Mouse (Mus musculus) T-cell, adult 2 months (primary cell): Measurements from ENCODE around the gene Bfsp2.
A peak's percentile ranks its signal among the peaks of the same experiment; 100 is the strongest.
"Not testable (repeated sequence)": the region's sequence is repeated elsewhere in the genome, so short reads cannot be mapped to it uniquely, and the experiment has no call there.

Experiments
- DNase-seq: peaks from one replicate; pipeline ENCODE4 v3.0.0; 2022; ENCODE audit warnings: low spot score

Bfsp2 gene

DNA sequence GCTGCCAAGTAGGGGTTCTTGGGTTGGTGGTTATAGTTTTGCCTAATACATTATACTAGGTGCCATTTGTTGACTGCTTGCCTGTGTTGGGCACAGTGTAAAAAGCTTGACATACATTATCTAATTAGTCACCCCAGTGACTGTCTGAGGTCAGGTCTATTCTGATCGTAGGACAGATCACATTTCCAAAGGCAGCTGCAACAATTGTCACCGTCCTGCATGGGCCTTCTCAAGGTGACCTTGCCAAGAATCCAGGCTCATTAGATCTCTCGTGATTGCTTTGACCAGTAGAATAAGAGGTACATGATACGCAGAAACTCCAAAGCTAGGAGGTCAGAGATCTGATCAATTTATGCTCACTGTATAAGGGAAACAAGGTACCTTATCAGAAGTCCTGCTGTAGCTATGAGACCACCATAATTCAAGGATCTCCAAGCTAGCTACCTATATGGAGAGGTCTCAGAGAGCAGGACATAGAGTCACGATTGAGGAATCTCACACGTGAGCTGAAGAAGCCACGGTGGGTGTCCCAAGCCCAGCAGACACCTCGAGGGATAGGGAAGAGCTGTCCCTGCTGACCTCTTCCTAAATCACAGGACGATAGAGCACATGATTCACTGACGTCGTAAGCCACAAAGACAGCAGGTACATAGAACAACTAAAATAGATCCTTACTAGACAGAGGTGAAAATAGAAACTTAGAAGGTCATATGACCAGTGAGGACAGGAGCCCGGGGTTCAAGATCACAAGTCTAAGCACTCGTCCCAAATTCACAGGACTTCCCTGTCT is 49.6 kb downstream of the Bfsp2 start:
- DNase-seq, result no peak

DNA sequence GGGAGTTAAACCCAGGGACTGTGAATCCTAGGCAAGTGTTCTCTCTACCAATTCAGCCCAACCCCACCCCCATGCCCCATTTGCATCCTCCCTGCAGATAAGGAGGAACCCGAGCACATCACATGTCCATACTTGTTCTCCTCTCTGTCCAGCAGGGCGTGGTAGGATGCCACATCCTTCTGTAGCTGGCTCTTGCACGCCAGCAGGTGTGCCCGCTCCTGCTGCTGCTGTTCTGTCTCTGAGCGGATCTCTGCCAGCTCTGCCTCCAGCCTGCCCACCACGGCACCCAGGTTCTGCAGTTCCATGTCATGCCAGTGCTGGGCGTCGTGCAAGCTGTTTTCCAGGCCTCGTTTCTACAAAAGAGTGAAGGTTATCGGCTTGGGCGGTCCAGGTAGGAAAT is 53.8 kb downstream of the Bfsp2 start:
- peak; percentile 41 for DNase-seq

DNA sequence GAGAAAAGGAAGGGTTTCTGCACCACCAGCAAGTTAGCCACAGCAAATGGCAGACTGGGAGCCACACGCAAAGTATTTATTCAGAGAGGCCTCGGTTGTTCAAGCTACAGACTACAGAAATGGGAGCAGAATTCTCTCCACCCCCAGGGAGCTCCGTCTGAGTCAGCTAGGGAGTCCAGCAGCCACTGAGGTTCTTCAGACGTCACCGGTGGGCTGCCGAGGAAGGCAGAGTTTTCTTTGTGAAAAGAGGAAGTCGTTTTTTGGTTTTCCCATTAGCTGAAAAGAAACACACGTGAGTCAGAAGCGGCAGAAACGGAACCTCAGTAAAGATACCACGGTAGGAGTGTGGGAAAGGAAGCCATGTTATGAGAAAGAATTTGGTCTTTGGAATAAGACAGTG is 55.4 kb downstream of the Bfsp2 start:
- DNase-seq, result peak; percentile 71

DNA sequence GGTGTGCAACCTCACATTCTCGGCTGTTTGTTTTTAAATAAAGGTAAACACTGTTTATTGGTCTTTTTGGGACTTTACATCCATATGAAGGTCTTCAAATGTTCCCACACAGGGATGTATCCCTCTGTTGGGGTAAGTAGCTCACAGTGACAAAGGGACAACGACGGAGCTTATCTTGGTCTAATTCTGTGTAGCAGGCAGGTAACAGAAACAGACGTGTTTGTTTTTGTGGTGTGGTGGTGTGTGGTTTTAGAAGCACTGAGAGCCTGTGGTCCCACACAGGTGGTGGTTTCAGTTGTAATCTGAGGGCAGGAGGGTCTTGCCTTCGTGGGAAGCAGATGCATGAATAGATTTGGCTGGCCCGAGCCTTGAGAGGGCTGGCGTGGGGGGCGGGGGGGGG is 56.3 kb downstream of the Bfsp2 start:
- peak; percentile 37 for DNase-seq

DNA sequence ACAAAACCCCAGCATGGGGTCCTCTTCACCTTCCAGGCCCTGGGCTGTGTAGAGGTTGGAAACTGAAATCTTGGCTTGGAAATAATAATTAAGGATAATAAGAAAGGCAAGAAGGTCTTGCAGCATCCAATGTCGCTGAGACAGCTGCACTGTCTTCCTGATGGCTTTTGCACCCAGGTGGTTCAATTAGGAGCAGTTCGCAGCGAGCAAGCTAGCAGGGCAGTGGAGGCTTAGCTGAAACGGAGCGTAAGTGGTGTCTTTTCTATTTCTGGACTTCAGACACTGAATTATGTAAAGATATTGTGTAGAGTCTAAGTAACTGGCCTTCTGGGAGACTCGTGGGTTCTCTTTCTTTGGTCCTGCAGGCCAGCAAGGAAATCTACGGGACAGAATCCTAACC is 56.8 kb downstream of the Bfsp2 start:
- DNase-seq, result no peak

DNA sequence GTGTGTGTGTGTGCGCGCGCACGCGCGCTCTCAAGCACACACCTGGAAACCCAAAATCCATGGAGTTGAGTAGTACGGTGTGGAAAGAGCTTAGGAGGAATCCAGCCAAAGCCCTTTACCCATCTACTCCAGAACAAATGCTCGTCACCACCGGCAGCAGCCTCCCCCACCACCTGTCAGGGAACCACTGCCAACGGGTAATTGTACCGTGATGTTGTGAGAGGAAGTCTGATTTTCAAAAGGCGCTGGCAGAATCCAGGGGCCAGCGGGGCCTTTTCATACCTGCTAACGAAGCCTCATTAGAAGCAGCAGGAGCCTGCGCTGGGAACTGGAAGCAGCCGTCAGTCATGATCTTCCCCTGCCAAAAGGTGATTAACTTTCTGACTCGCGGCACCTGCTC is 57.4 kb downstream of the Bfsp2 start:
- no peak for DNase-seq

DNA sequence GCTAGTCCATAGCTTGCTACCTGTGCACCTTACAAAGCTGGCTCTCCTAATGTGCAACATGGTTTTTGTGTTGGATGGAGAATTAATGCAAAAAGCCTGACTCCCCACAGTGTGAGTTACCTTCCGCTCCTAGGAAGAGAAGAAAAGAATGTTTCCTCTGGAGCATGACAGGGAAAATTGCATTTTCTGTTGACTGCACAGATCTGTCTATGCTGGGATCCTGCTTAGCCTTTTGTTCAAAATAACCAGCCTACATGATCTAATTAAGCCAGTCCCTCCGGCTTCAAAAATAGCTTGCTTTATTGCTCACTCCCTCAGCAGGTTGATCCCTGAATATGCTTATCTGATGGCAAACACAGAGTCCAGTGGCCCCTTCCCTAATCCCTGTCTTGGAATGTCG is 59.4 kb downstream of the Bfsp2 start:
- no peak for DNase-seq

DNA sequence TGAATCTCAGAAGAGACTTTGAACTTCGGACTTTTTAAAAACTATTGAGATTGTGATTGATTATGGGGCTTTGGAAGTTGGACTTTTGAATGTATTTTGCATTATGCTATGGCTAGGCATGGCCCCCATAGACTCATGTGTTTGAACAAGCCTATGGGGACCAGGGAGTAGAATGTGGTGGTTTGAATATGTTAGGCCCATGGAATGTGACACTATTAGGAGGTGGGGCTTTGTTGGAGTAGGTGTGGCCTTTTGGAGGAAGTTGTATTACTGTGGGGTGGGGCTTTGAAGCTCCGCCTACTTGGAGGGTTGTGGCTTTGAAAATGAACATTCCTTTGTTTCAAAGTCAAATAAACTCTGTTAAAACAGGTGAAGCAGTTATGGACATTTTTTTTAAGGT is 61.4 kb downstream of the Bfsp2 start:
- DNase-seq, result no peak

DNA sequence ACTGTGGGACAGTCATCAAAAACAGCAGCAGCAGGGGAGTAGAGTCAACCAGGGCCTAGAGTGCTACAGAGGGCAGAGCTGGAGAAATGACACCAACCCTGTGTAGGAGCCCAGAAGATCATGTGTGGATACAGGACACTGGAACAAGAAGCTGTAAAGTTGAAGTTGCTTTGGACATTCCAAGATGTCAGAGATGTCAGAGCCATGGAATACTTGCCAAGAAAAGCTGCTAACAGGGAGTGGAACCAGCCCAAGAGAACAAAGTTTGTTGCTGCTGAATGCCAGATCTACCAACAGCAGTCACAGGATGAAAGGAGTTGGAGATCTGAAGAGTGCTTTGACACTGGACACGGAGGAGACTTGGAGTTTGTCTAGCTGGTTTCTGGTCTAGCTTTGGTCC is 62.0 kb downstream of the Bfsp2 start:
- not testable (repeated sequence) for DNase-seq

DNA sequence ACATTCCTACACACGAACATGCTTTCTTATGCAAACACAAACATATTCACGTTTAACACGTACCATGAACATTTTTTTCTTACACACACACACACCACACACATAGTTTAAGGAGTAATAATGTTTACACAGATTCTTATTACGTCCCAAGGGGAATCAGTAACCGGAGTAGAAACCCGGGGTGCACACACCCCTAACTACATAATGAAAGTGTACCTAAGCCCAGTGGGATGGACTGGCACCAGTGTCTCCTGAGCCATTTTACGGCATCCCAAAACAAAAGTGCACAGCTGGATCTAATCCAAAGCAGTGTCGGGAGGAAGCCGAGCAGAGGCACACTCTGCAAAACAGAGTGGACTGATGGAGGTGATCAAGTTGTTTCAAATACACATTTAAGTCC is 66.8 kb downstream of the Bfsp2 start:
- no peak for DNase-seq

DNA sequence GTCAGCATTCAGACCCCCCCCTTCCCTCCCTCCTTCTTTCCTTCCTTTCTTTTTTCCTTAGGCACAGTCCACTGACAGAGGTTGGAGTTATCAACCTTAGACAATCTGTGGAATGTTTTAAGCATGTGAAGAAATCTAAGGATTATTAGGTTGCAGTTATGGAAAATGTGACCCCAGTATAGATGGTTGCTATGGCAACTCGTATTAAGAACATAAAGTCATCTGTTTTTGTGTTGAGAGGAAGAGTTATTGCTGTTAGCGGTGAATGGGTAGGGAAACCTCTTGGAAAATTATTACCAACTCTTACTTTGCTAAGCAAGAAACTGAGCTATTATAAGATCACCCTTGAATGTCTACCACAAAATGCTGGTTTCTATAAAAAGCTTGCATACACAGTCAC is 71.1 kb downstream of the Bfsp2 start:
- no peak for DNase-seq

DNA sequence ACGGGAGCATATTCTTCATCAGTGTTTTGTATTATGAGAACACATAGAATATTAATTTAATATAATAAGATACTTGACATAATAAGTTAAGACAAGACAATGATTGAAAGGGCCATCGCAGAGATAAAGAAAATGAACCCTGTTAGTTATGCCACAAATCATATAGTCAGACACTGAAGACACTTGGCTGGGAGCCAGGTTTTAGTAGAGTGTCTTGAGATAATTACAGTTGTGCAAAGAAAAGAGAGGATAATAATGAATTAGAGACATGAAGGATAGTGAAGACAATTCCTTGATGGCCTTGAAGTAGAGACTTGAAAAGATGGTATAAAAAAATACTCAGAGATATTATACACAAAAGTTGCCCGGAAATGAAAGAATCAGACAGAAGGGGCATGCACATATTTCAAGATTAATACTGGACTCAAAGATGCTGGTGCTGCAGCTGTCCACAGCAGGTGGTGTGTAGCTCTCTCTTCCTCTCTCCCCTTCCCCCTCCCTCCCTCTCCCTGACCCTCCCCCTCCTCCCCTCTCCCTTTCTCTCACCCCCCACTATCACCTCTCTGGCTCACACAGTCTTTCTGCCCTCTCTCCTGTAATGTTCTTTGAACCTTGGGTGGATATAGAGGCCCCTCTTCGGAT is 72.0 kb downstream of the Bfsp2 start:
- no peak for DNase-seq

DNA sequence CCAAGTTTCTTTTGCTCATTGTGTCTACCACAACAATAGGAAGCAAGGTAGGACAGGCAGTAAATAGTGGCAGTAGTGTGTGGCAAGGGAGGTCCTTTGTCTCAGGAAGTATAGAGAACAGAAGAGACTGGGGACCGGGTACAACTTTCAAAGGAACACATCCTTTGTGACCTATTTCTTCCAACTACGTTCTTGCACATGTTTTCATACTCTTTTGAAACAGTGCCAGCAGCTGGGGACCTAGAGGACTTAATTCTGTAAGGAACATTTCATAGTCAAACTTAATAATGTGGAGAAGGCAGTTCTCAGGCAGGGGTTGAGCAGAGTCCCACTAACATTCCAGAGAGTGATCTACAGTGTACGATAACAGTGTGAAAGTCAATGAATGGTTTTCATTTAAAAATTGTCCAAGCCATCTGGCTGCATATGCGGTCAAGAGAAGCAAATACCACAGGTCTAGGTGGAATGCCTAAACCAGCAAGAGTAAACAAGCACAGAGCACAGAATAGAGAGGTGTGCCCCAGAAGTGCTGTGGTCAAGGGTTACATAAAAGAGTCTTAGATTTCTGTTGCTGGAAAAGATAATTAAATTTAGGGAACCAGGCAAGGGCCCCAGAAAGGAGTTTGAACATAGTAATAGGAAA is 76.8 kb downstream of the Bfsp2 start:
- DNase-seq, result no peak

DNA sequence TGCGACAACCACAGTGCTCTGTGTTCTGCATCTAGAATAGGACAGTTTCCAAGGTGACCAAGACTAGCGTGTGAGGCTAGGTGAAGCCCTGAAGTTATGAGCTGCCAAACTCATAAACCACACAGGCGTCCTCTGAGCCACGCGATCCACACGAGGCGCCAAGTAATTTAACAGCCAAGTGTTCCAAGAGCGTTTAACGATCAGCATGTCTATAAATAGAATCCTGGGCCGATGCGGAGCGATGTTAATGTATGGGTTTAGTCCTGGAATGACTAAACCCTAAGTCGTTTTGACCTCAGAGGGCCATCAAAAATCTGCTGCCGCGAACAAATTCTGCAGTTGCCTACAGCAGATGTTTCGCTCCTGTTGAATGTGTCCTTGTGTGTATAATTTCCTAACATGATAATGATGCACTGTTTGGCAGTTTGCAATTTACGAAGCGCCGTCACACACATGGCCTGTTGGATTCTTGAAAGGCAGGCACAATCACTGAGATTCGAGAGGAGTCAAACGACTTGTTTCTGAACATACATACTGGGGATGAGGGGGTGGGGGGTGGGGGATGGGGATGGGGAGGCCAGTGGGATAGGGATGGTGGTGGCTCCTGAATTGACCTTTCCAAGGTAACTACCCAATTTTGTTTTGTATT is 81.6 kb downstream of the Bfsp2 start:
- no peak for DNase-seq

DNA sequence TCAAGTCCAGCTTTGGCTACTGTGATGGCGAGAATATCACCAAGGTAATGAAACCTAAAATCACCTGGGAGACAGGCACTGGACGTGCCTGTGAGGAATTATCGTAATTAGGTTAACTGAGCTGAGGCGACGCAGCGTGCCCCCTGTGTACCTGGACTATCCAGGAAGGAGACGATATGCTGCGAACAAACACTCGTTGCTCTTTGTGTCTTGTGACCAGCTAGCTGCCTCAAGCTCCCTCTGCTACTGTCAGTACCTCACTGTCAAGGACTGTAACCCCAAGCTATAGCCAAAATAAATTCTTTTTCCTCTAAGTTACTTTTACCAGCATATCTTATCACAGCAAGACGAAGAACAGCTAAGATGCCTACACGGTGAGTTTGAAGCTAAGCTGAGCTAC is 87.0 kb downstream of the Bfsp2 start:
- DNase-seq, result no peak

DNA sequence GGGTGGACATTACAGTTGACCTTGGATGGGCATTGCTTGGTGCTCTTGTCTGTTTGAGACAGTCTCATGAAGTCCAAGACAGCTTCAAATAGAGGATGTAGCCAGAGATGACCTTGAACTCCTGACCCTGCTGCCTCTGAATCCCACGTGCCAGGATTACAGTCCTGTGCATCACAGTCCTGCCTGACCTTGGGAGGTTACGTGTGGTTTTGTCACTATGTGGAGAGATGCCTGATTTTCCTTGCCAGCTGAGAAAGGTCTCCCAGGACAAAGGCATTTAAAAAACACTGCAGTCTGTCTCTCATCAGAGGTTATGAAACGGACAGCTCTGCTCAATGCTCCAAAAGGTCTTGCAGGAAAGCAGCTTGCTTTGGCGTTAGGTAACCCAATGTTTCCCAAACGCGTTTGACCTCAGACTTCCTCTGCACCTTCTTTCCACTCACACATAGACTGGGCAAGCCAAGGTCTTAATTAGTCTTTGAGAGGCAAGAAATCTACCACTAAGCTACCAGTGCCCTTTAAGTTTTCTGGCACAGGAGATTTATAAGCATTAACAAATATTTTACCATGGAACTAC is 88.3 kb downstream of the Bfsp2 start:
- no peak for DNase-seq

DNA sequence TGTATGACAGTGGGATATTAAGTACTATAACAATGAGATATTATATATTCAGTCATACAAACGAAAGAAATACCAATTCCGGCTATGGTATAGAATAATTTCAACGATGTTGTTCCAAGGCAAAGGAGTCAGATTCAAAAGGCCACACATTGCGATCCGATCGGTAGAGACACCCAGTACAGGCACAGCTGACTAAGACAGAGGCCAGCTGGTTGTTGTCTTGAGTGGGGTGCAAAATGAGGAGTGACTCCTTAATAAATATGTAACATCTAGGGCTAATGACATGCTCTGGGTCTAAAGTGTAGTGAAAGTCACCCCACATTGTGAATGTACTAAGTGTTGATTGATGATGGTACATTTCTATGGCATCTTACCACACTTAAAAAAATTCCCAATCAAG is 91.0 kb downstream of the Bfsp2 start:
- no peak for DNase-seq

DNA sequence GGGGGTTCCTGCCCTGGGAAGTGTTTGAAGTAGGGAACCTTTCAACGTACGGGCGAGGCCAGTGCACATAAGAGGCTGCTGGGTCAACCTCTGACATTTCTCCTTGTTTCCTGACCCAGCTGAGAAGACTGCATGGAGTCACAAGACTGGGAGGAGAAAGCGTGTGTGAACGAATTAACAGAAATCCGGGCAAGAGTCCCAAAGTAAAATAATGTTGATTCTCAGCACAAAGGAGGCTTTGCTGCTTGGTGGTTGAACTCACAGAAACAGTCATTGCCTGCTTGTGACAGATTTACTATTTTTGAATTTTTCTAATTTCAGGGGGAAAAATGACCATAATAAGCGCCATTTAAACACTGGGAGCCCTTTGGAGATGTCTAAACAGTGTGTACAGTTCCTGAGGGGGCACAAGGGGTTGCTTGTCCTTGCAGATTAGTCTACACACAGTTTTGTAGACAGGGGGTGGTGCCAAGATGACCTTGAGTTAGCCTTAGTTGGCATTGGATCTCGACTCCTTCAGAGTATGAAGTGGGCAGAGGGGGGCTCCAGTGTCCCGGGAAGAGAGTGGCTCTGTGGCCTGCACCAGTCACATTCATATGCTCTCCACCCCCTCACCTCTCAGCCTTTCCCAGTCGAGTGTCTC is 93.1 kb downstream of the Bfsp2 start:
- no peak for DNase-seq

DNA sequence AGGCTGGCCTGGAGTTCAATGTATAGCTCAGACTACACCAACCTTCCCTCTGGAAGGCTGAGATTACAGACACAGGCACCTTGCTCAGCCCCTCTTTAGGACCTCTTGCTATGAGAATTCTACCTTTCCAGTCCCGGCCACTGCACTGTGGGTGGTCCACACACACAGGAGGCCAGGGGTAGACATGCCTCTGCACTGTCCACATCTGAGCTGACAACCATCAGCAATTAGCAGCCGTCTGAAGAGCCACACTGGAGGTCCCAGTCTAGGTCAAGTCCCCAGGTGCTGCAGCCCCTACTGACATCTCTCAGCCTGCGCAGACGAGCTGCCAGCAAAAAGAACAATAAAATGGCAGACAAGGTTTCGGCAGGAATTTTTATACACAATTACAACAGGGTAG is 93.6 kb downstream of the Bfsp2 start:
- no peak for DNase-seq

DNA sequence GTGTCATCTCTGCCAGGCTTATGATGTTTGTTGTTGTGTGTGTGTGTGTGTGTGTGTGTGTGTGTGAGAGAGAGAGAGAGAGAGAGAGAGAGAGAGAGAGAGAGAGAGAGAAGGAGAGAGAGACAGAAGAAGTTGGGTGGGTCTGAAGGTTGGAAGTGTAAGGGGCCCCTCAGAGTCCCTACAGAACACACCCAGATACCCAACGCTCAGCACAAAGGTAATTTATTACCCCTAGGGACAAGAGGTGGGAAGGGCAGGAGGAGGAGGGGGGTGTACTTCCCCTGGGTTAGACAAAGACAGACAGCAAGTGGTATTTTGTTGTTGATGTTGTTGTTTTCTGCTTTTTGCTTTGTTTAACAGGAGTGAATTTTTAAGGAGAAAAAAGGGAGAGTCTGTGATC is 94.6 kb downstream of the Bfsp2 start:
- DNase-seq, result no peak

DNA sequence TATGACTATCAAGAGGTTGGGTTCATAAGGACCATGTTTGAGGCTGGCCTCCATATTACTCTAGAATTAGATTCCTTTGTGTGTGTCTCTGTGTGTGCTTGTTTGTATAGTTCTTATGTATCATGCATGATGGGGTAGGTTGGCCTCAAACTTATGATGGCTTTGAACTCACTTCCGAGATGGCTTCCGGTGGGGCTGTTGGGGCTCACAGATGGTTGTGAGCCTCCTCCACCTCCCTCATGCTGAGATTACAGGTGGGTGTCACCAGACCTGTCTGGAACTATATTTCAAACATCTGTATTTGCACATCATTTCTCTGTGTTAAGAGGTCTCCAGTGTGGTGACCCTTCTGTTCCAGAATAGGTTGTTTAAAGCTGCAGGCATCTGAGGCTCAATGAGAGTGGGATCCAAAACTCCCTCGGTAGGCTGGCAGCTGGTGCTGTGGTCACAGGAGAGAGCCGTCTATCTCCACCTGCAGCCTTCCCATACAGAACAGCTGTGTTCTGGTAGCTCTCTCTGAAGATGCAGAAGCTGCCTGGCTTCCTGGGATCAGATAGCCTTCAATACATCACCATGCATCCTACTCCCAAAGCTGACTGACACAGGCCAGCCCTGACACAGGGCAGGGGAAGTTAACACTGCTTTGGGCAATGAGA is 96.0 kb downstream of the Bfsp2 start:
- DNase-seq, result no peak

DNA sequence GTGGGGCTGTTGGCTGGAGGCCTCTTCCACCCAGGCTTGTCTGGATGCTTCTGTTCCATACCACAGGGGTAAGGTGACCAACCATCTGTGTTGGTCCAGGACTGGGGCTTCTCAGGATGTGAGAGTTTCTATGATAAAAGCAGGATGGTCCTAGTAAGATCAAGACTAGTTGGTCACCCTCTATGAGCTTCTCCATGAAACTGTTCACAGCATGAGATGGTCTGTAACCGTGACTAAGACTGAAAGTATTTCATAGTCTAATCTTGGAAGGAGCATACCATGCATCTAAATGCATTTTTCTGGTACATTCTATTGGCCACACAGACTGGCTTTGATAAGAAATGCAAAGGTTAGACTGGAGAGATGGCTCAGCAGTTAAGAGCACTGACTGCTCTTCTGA is 96.6 kb downstream of the Bfsp2 start:
- no peak for DNase-seq
